Mouse (Mus musculus): ENCODE results near the gene Gm47959.

DNA sequence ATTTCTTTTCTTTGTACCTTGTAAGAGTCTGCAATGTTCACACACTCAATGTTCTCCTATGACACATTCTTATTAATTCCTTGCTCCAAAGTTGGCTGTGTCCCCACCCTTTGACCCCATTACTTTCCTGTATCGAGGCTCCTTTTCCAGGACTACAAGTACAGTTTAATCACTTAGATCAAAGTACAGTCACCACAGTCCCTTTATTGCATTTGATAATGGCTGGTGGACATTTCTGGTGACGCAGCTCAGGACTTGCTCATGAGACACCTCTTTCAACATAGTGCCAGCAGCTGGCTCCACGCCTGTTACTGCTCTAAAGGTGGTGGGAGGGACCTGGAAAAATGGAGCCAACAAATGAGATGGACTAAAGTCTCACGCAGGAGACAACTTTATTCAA is 9.3 kb upstream of the Gm47959 start:
- no peak for TF ChIP-seq POLR2A (IDR thresholded peaks at IDR 0.05; ENCODE audit: low read depth, low read length)
- TF ChIP-seq CTCF (IDR thresholded peaks at IDR 0.05; ENCODE audit: extremely low read depth, insufficient read length, insufficient replicate concordance, low read depth, low read length), result no peak

Measured in small intestine, adult 2 months (tissue).